Mouse (Mus musculus): ENCODE results near the gene Prkca.

DNA sequence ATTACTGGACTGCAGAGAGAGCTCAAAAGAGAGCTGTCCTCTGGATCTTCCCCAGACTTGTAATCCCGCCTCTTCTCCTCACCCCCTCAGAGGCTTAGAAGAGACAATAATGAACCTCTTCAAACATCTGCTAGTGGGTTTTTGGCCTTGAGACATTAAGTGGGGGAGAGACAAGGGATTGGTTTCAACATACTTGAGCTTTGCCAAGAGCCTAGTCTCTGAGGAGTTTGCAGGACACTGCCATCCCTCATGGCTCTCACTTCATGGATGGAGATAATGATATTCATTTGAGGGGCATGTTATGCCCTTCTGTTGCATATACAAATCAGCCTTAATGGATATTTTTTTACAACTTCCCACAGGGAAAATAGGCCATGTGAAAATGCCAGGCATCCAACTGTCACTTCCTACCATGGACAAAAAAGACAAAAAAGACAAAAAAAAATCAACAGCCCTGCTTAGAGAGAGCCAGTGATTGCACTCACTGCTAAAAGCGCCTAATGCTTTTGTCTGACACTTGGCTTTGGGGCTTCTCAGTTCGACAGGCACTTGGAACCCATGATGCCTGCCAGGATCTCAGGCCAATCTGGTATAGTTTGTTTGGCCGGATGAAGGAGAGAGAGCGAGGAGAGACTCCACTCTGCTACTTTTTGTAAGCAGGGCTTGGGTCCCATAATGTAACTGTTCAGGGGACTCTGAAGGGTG, 263.6 kb downstream of the Prkca start:
- TF ChIP-seq ZNF384 (IDR thresholded peaks at IDR 0.05; ENCODE audit: low read depth, low read length) (no peak), HCFC1 (IDR thresholded peaks at IDR 0.05; ENCODE audit: borderline replicate concordance, insufficient read depth, low read length) (no peak), CHD2 (IDR thresholded peaks at IDR 0.05; ENCODE audit: low read depth, low read length) (no peak), ZC3H11A (IDR thresholded peaks at IDR 0.05; ENCODE audit: borderline replicate concordance, low read depth, low read length) (no peak)
